Mouse (Mus musculus): ENCODE results near the gene Dld.
A peak's percentile ranks its signal among the peaks of the same experiment; 100 is the strongest.

The Dld gene

GRCm38 (mm10) chr12:31320817-31321216 is 30.4 kb downstream of the Dld start:
- peak; percentile 25 to 29 for DNase-seq

DNA sequence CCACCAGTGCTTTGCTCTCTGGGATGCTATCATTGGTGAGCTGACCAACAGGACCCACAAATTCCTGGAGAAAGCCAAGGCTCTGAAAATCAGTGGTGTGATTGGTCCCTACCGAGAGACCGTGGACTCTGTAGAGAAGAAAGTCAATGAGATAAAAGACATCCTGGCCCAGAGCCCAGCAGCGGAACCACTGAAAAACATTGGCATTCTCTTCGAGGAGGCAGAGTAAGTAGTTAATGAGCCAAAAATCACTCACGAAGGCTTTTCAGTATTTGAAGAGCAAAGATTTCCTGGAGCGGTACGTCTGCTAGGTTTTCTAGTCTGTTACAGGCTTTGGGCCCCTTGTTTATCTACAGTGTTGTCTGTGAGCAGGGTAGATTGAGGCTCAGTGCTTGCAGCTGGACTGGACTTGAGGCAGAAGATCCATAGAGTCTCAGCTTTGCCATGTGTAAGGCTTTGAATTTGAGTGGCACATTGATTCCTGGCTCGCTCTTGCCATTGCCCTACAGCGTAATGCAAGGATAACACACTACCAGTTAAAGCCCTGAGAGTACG is 32.8 kb downstream of the Dld start:
- no peak for DNase-seq

DNA sequence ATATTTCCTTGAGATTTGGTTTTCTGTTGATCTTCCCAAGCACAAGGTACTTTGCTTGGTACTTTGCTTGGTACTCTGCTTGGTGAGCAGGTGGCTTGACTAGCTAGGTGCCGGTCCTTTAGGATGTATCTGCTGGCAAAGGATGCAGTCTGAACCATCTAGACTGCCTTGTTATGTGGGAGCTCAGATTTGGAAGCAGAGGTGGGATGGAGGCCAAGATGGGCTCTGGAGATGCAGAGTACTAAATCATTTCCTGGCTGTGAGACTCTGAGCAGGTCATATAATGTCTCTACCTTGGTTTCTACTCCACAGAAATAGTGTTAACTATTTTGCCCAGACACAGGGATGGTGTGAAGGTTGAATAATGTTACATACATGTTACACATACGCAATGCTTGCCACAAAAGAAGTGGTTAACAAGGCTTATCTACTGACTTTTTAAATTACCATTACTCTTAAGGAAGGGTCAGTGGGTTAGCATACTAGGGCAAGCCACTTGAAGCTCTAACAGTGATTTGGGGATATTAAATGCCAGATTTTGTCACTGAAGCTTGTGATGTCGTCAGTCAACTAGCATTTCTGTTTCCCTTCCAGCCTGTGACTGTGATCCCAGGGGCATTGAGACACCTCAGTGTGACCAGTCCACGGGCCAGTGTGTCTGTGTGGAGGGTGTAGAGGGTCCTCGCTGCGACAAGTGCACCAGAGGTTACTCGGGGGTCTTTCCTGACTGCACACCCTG is 33.4 kb downstream of the Dld start:
- no peak for DNase-seq

DNA sequence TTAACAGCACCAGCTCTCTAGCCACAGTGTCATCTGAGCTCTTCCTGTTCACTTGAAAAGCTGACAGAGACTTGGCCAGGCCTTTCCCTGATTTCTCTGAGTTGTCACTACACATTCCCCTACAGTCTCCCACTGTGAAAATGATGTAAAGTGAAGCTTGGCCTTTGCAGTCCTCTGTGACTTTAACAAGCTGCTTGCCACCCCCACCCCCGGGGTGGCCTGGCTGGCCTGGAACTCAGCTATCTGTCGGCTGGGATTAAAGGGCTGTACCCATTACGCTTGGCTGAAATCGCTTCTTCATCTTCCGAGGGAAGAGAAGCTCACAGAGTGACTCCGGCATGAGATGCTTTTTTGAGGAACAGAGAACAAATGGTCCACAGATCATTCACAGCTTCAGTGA is 35.3 kb downstream of the Dld start:
- no peak for DNase-seq

DNA sequence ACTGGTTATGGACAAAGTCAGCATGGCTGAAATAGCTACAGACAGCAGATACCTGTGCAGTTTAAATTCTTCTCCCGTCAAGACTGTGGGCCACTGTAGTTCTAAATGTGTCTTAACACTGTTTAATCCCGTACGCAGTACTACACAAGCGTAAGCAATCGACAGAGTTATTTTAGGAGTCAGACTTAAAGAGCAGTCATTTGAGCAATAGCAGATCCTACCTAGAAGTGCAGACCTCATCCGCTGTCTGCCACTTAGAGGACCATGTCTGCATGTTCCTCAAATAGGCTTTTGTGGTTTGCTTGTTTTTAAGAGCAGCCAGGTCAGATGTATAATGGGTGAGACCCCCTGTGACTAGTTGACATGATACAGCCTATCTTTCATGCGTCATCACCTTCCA is 36.9 kb downstream of the Dld start:
- no peak for DNase-seq

DNA sequence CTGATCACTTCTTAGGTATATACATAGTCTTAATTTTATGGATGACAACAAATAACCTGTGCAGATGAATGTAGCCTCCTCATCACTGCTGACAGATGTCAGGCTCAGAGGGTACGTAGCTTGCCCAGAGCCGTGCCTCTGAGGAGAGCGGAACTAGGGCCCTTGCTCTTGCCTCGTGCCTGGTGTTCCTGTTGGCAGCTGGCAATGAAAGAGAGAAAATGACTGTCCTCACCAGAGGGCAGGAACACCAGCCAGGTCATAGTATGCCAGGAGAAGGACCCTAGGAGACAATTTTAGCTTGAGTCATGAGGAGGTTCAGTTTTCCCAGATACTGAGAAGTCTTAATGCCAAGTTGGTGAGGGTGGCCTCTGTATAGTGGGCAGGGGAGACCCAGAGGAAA is 38.1 kb downstream of the Dld start:
- no peak for DNase-seq

DNA sequence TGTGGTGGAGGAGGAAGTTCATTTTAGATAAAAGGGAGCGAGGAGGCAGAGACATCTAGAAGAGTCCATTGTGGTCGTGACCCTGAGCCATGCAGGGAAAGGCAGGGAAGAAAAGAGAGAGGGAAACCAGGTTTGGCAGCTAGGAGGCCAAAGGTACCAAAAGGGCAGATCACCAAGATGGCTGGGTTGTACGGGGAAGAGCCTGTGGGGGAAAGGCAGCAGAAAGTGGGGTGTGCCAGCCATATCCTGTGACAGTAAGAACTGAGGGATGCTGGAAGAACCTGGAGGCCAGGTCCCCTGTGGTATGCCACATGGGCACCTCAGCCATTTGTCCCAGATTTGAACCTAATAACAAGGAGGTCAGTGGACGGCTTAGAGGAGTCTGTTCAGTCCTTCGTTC is 39.0 kb downstream of the Dld start:
- DNase-seq: no peak

DNA sequence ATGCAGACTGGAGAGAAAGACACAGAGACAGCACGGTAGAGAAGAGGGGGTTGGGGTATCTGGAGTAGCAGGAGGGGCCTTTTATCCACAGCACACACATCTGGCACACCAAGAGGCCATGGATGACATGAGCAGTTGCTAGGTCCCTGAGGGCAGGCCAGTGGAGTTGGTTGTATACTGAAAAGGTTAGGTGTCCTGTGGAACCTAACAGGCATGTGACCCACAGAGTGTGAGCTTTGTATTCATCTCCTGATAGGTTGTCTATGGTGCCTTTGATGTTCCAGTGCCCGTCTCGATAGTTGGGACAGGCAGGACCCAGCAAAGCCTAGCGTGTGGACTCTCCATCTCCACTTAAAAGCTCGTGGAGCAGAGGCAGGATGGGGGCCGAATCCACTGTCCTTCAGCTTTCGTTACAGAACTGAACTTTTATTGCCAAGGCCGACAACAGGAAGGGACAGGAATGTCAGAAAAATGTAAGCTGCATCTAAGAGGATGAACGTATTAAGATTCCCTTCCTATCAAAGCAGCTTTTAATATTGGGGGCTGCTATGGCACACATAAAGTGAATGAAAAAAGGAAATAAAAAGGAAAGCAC is 39.5 kb downstream of the Dld start:
- DNase-seq: no peak

DNA sequence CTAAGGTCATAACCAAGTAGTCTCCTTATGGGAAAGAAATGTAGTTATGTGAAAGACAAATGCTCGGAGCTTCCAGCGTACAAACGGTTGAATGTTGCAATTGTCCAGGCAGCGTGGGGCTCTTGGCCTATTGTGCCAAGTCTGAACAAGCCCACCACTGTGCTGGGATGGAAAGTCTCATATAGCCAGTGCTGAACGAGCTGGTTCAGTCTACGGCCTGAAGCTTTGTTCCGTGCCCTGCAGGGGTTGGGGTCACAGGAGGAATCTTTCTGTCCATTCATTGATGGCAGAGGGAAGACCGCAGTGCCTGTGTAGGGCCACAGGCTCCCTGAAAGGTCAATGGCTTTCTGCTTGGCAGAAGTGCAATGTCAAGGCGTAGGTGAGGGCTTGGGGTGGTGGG is 40.6 kb downstream of the Dld start:
- no peak for DNase-seq

GRCm38 (mm10) chr12:31307756-31308155 is 43.5 kb downstream of the Dld start:
- no peak for DNase-seq

DNA sequence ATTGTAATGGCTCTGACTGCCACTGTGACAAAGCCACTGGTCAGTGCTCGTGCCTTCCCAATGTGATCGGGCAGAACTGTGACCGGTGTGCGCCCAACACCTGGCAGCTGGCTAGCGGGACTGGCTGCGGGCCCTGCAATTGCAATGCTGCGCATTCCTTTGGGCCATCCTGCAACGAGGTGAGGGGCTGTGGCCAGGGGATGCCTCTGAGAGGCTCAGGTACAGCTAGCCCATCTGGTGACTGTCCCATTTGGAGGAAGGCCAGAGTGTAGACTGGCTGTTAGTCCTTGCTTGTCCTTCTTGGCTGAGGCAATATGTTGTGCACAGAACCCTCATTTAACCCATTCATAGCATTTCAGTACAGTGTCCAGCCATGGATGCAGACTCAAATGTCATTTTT is 44.2 kb downstream of the Dld start:
- peak; percentile 18 to 24 for DNase-seq

GRCm38 (mm10) chr12:31306075-31306675 is 45.1 kb downstream of the Dld start:
- DNase-seq: no peak

GRCm38 (mm10) chr12:31302766-31303511 is 48.3 kb downstream of the Dld start:
- DNase-seq: peak in 1 of 2 experiments; percentile 11

DNA sequence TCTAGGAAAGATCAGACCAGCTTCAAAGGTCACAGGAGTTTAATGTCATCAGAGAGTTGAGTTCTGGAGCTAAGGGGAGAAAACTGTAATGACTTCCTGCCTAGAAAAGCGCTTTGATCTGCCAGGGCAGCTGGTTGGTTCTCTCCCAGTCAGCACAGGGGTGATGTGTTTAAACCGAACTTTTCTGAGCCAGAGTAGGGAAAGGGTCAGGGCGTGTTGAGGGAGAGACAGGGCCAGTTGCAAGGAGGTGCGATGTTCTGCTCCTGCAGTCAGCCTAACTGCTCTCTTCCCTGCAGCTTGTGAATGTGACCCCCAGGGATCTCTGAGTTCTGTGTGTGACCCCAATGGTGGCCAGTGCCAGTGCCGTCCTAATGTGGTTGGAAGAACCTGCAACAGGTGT is 49.0 kb downstream of the Dld start:
- DNase-seq: no peak

GRCm38 (mm10) chr12:31300276-31300675 is 51.0 kb downstream of the Dld start:
- DNase-seq: no peak

DNA sequence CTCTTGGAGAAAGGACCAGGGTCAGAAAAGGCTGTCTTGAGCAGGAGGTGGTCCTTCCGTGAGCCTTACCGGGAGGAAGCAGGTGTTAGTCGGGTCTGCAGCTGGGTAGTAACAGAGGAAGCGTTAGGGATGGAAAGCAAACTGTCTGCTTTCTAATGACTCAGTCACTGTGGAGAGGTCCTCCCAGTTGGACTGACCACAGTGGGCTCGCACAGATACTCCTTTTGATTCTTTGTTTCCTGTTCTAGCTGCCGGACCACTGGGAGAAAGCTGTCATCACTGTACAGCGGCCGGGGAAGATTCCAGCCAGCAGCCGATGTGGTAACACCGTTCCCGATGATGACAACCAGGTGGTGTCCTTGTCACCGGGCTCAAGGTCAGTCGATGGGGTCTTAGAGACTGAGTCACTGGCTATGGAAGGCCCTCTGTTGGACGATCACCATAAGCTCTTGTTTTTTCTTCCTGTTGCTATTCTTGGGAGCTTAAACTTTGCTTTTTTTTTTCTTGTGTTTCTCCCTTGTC is 51.5 kb downstream of the Dld start:
- DNase-seq: no peak

DNA sequence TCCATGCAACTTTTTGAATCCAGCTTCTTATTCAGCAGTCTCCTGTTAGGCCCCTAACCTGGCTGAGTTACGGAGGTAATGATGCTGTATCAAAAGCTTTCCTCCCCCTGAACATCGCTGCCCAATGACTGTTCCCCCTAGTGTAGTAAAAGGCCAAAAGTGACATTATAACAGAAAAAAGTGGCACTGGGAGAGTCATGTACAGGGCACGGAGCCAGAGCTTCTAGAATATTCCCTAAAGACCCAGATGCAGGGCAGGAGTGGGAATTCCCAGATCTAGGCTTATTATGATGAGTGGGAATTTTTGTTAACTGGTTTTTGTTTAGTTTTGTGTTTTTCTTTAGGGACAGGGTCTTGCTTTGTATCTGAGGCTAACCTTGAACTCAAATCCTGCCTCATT is 52.1 kb downstream of the Dld start:
- no peak for DNase-seq

DNA sequence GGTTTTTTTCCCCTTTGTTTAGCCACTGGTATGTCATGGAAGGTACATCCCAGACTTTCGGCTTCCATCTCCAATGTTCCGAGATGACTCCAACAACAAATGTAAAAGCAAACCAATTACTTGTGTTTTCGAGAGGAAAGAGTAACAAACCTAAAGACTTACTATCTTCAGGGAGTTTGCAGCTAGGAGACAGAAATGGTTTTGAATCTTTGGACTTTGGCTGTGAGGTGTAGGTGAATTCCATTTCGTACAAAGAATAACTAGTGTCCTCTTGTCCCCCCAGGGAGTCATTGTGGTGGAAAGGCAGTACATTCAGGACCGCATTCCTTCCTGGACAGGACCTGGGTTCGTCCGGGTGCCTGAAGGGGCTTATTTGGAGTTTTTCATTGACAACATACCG is 52.7 kb downstream of the Dld start:
- DNase-seq: no peak

GRCm38 (mm10) chr12:31298122-31298521 is 53.1 kb downstream of the Dld start:
- DNase-seq: no peak

DNA sequence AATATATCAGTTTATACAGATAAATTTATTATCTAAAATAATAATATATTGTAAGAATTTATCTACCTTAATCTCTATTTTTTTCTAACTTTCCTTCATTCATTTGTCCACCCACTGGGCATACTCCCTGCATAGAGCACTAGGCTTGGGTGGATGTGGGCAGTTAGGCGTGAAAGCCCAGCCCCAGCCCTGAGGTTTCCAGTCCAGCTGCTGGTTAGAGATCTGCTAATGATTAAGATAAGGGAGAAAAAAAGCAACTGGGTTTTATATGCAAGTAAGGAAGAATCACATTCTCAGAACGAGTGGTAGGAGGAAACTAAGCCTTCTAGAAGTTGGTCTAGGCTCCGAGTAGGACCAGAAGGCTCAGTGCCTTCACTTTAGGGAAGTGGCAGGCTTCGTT is 55.2 kb downstream of the Dld start:
- DNase-seq: no peak

GRCm38 (mm10) chr12:31295505-31295904 is 55.7 kb downstream of the Dld start:
- DNase-seq: no peak

DNA sequence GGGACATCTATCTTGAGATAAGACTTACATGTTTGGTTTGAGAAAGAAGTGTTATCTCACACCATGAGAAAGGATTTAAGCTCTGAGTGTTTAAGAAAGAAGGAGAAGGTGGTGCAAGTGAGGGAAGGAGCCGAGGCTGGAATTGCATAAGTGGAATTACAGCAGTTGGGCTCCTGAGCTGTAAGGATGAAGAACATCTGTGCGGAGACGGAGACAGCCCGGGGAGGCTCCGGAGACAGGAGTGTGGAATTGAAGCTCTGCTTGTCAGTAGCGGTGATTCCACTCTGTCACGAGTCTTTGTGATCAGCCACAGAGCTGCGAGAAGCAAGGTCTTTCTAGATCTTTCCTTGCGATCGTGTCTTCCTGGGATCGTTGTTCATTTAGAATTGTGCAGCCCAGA is 56.3 kb downstream of the Dld start:
- no peak for DNase-seq

DNA sequence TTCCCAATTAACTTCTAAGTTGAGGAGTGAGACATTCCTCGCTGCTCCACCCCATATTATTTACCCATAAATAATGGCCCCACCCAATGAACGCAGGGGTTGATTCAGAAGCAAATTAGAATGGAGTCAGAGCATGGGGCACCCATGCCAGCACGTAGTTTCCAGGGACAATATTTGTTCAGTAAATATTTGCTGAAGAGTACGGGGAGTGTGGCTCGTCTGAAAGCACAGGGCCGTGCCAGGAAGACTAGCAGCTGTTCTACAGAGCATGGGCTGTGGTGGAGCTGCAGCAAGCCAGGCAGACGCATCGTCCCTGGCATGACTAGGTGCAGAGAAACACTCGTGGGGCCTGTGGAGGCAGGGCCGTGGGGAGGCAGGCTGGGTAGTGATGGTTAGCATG is 56.7 kb downstream of the Dld start:
- DNase-seq: no peak

Measured in cerebellum, postnatal 36 days (tissue).